Mouse (Mus musculus) activated CD4-positive, CD25-positive, alpha-beta regulatory T cell, adult 9 weeks (primary cell): ENCODE data around the gene Ang2. TPM values are rescaled to one million over a fixed set of nuclear protein-coding genes. Genes with fewer than 3 reads are reported as not detected.

ENCODE experiments used
- polyA plus RNA-seq: library from polyadenylated mRNA; unstranded; fragments of 100-300 nt; shearing (Covaris generic); gene quantifications from one replicate; pipeline ENCODE4 v1.2.1, GENCODE M21; 2017

Gene Ang2
- polyA plus RNA-seq = not detected

DNA sequence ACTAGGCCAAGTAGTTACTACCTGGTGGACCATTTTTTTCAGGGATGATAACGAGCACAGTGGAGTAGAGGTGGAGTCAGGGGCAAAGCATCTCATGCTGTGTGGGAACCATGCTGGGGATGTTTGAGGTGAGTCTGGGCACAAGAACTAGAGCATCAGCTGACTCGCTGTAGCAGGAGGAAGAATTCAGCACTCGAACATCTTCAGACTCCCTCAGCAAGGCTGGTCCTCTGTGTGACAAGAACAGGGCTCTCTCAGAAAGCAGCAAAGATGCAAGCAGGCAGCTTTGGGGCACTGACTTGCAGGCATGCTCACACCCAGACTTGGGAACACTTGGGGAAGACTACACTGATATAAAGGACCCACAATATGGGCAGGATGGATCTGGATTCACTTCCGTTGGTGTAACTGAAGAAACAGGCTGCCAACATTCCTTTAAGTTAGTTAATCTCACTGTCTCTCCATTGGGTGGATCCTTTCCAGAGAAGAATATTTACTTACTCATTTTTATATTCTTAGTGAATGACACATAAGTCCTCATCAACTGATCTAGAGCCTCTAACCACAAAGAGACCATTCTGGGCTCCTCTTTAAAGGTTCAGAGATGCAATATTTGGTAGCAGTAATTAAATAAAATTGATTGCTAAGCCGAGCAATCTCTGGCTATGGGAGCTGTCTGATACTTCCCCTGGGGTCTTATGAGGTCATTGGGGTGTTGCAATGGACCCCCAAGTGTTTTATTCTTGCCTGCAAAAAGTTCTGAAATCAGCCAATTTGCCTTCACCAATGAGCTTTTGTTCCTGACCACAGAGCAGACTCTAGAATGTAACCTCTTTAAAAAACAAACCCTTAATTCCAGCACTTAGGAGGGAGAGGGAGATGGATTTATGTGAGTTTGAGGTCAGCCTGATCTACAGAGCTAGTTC, at the start of gene Ang2:
Ang2 (minus strand) TSS at position 51 of the 926 bp plus-strand sequence.

GRCm38 (mm10) chr14:51203115-51203514, 4.2 kb upstream of the Ang2 start, which contains the start of gene Ear14:
Gene Ear14 (plus strand): TSS chr14:51203391.

DNA sequence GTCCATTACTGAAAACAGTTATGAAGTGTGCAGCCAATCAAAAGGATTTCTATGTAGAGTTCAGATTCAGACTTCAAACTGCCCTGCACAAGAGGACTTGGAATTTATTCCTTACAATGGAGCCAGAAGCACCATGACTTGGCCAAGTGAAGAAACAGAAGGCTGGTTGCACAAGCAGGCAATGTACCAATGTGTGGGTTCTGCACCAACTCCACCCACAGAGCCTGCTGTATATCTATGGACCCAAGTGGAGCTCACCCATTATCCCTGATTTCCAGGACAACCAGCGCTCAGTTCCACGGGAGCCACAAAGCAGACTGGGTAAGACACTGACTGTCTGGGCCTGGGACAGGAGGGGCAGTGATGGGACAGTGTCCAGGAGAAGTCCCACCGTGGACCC, 37.0 kb downstream of the Ang2 start, which contains the start of gene Rnase2b:
Rnase2b (plus strand) TSS at position 285 of the 400 bp plus-strand sequence.

DNA sequence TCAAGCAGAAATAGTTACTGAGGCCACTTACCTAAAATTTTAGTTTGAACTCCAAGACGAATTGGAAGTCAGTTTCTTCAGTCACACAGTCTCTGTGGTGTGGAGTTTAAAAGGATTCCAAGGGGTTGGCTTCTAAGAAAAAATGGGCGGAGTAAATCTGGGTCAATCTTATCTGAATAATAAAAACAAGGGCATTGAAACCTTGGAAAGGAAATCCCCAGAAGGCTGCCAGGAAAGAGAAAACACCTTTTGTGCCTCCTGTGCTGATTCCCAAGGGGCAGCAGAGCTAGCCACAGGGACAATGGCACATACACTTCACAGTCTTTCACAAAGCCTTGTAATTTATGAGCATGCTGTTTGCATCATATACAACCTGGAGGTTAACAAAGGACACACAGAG, 52.3 kb downstream of the Ang2 start, which contains the start of gene Rnase1:
Rnase1 (minus strand) TSS at position 101 of the 400 bp plus-strand sequence.

Other genes with a start within 250 kb of the Ang2 start
- gene Pnp2, start 243.2 kb downstream of the Ang2 start, polyA plus RNA-seq = 0.83 TPM
- not detected for gene Rnase10, start 191.4 kb downstream of the Ang2 start, polyA plus RNA-seq
- not detected for gene Rnase9, start 157.3 kb downstream of the Ang2 start, polyA plus RNA-seq
- not detected for gene Rnase11, start 149.0 kb downstream of the Ang2 start, polyA plus RNA-seq
- not detected for gene Rnase12, start 141.5 kb downstream of the Ang2 start, polyA plus RNA-seq
- gene Olfr750, start 124.7 kb downstream of the Ang2 start, polyA plus RNA-seq = not detected
- 22.8 TPM for gene Rnase4, start 108.1 kb downstream of the Ang2 start, polyA plus RNA-seq
- gene Ang, start 108.0 kb downstream of the Ang2 start, polyA plus RNA-seq = 4.4 TPM
- gene Eddm3b, start 84.7 kb downstream of the Ang2 start, polyA plus RNA-seq = not detected
- gene Rnase6, start 75.2 kb downstream of the Ang2 start, polyA plus RNA-seq = 1.2 TPM
- gene Rnase1, start 52.4 kb downstream of the Ang2 start, polyA plus RNA-seq = not detected
- not detected for gene Rnase2b, start 36.9 kb downstream of the Ang2 start, polyA plus RNA-seq
- not detected for gene Ear14, start 4.2 kb upstream of the Ang2 start, polyA plus RNA-seq
- gene Rnase2a, start 57.0 kb upstream of the Ang2 start, polyA plus RNA-seq = not detected
- not detected for gene Gm7247, start 162.6 kb upstream of the Ang2 start, polyA plus RNA-seq
- not detected for gene Vmn2r88, start 211.7 kb upstream of the Ang2 start, polyA plus RNA-seq